Mouse (Mus musculus): ENCODE measurements at regions not wholly inside any gene's neighbourhood (a gene's known extent, or its start where the extent isn't known, plus 50 kb on each side); places are given as distances from the start of the nearest gene placed in this dataset.

DNA sequence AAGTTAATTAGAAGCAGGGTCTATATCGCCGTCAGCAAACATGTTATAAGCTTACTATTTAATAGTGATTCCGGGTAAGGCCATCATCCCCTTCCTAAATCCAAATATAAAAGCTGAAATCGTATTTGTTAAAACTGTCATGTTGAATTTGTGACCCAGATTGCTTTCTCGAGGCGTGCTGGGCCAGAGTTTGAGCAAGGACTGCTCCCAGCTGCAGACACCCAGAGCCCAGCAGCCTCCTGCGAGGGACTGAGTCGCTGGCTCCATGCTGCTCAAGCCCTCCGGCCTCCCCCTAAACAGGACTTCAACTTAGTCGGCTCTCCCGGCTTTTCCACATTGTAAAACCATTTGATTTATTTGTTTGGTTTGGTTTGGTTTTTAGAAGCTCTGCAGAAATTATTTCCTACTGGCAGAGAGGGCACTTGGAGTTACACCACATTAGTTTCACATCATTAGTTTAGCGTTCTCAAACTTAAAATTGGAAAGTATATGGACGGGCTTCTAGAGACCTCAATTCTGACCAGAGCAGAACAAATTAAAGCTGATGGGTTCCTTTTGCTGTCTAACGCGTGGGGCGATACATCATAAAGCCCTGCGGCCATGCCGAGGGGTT, 126.4 kb upstream of the Pitx1 start:
- DNase-seq (ENCODE audit: low spot score in 2 of 2) = no peak

DNA sequence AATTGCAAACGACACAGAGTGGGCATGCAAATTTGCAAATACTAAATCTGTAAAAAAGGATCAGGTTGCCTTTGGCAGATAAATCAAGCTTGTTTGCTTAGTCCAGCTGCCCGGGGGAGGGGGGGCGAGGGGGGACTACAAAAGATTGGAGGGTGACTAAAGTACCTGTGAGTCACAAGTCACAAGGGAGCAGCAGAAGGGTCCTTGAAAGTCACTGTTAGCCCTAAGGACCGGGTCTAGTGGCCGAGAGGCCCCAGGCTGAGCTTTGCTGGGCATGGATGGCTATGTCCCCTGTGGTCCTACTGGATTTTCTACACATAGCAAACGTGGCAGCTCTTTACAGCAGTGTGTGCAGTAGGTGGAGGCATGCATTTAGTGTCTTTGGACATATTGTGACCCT, 118.4 kb upstream of the Pitx1 start:
- DNase-seq (ENCODE audit: low spot score in 2 of 2) = no peak

DNA sequence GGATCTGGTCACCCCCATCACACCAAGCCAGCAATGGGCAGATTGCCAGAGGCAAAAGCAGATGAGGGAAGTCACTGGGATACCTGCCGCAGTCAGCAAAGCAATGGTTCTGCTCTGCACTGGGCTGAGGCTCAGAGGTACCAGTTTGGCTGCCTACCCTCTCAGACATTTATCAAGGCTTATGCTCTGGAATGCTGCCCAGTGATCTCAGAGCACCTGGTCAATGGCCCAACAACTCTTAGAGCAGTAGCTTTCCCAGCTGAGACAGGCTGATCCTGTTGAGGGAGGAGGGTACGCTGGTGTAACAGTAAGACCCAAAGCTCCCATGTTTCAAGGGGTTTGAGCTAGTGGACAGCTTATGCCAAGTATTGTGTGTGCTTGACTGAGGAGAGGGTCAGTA, 117.4 kb upstream of the Pitx1 start:
- DNase-seq (ENCODE audit: low spot score in 2 of 2) = no peak

DNA sequence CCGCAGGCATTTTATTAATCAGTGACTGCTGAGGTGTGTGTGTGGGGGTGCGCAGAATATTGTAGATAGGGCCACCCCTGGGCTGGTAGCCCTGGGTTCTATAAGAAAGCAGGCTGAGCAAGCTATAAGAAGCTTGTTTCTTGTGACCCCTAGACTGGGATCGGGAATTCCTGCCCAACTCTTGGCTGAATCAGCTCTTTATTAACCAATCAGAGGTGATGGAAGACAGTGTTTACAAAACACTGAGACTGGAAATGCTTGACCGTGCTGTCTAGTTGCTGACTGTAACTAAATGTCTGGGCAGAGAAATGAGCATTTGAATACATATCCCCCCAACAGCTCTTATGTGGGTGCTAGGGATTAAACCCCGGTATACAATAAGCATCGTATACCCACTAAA, 114.8 kb upstream of the Pitx1 start:
- DNase-seq (ENCODE audit: low spot score in 2 of 2) = no peak

- no peak for DNase-seq (ENCODE audit: low spot score in 2 of 2)
Measured at GRCm38 (mm10) chr13:55948591-55948990, 112.6 kb upstream of the Pitx1 start.

DNA sequence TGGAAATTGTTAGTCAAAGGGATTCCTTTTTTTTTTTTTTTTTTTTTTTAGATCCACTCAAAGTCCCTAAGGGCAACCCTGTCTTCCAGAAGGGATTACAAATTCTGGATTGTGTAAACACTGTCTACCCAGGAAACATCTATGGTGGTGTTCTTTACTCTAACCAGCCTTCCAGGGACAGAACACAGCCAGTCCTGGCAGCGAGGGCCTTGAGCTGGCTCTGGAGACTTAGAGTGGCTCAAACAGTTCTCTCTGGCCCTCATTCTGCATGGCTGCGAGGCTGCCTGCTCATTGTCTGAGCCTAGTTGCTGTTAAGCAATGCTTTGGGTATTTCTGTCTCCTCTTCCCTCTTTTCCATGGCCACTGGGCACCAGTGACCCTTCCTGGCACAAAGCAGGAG, 112.2 kb upstream of the Pitx1 start:
- DNase-seq (ENCODE audit: low spot score in 2 of 2) = no peak

- no peak for DNase-seq (ENCODE audit: low spot score in 2 of 2)
Measured at GRCm38 (mm10) chr13:55937417-55937816, 101.4 kb upstream of the Pitx1 start.

GRCm38 (mm10) chr13:55937000-55937399, 101.0 kb upstream of the Pitx1 start:
- DNase-seq (ENCODE audit: low spot score in 2 of 2) = no peak

DNA sequence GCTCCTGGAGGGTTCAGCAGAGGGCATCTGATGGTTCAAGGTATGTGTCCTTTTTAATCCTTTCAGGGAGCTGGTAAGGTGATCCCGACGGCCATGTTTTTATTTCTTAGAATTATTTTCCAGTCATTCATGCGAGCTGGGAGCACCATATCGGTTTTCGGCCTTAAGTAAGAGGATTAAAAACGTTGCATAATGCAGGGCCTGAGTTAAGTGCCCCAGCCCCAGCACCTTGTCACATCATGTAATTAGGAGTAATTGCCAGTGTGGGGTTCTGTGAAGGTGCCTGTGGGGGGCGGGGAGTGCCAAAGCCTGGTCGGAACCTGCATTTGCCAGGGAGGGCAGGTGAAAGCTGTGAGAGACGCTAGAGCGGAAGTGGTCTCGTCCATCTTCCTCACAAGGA, 94.6 kb upstream of the Pitx1 start:
- no peak for DNase-seq (ENCODE audit: low spot score in 2 of 2)

DNA sequence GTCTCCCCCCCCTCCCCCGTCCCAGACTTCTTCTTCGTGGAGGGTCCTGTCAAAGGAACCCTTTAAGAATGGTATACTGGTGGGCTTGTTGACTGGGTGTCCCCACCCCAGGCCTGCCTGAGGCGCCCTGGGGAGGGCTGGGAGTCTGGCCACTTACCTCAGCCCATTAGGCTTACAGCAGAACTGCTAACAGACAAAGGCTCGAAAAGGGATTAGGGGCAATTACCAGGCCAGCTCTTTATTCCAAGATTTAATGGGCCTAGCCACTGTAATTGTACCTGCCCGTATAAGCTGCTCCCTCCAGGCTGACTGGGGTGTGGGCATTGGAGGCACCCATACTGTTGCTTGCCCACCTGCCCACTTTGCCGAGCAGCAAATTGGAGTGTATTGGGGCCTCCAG, 93.8 kb upstream of the Pitx1 start:
- DNase-seq (ENCODE audit: low spot score in 2 of 2) = no peak

GRCm38 (mm10) chr13:55923505-55924136, 87.6 kb upstream of the Pitx1 start:
- DNase-seq (ENCODE audit: low spot score in 2 of 2) = no peak

- DNase-seq (ENCODE audit: low spot score in 2 of 2) = no peak
Measured at GRCm38 (mm10) chr13:55917316-55917715, 81.3 kb upstream of the Pitx1 start.

GRCm38 (mm10) chr13:55912271-55912711, 76.3 kb upstream of the Pitx1 start:
- DNase-seq (ENCODE audit: low spot score in 2 of 2) = no peak

- no peak for DNase-seq (ENCODE audit: low spot score in 2 of 2)
Measured at GRCm38 (mm10) chr13:55909941-55910340, 73.9 kb upstream of the Pitx1 start.

GRCm38 (mm10) chr13:55904884-55905283, 68.9 kb upstream of the Pitx1 start:
- no peak for DNase-seq (ENCODE audit: low spot score in 2 of 2)

DNA sequence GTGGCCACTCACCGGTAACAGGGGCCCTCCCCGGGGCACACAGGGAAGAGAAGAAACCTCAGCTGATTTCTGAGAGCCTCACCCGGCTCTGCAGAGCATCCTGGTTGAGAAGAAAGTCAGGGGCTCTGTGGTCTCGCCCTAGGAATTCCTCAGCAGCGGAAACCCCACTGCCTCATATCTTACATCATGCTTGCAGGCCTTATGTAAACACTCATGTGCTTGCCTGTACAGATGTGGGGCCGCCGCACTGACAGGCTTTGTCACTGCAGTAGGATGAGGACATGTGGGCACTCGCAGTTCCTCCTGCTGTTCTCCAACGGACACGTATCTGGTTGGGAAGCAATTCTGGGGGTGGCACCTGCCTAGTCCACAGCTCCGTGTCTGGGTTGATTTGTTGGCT, 66.3 kb upstream of the Pitx1 start:
- no peak for DNase-seq (ENCODE audit: low spot score in 2 of 2)

DNA sequence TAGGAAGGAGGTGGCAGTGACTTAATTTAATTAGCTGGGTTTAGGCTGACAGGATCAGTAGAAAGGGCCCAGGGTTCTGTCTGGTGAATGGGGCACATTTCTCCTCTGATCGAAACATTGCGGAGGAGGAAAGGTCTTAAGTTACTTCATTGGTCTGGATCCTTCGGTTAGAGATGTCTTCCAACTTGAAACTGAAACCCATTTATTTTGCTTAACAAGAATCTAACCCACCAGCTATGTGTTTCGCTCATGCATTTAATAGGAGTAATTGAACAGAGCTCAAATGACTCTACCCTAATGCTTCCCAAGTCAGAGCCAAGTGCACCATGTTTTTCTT, 64.2 kb upstream of the Pitx1 start:
- no peak for DNase-seq (ENCODE audit: low spot score in 2 of 2)

DNA sequence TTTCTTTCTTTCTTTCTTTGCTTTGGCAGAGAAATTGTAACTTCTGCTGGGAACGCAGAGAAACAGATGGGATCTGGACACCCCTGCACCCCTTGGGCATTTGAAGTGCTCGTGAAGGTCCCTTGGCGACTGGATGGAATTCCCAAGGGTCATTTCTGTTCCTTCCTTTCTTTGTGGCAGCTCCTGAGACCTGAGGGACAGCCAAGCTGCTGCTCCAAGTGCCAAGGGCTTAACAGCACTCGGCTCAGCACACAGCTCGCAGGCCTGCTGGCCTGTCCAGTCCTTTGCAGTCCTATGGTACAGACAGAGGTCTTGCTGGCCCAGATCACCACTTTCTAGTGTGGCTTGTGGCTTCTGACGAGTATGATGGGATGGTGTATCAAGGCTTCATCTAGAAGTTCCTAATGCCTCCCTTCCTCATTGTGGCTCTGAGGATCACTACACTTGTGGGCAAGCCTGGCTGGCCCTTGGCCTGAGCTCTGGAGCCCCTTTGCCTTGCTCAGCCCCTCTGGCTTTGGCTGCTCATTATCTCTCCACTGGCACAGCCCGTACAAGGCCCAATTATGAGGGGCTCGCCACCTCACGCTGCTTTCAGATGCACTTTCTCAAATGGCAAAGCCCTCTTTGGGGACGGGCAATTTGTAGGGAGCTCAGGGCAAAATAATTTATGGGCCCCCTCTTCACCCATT, 63.7 kb upstream of the Pitx1 start:
- no peak for DNase-seq (ENCODE audit: low spot score in 2 of 2)

- no peak for DNase-seq (ENCODE audit: low spot score in 2 of 2)
Measured at GRCm38 (mm10) chr13:55898999-55899398, 63.0 kb upstream of the Pitx1 start.

DNA sequence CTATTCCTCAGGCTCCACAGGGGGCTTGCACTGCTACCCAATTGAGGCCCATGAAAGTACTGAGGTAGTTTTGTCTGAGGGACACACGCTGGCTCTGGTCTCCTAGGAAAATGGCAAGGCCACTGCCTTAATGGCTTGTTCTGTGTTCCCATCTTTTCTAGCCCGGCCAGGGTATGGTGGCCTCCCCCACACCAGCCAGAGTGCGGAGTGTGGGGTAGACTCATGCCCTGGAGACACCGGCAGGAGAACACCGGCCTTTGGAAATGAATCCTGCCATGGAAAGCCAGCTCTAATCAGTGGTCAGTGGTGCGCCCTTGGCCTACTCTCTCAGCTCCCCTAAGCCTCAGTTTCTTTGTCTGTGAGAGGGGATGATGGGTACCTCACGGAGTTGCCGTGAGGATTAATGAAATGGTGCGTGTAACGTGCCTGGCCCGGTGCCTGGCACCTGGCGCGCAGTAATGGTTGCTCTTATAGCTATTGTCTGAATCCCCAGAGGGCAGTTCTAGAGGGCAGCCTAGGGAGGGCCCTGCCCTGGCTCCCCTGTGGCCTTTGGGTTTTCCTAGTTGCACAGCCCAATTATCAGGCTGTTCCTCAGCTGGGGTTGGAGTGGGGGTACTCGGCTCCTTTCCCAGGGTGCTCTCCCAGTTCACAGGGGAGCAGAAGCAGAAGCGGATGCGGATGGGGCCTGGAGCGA, 62.4 kb upstream of the Pitx1 start:
- DNase-seq (ENCODE audit: low spot score in 2 of 2) = no peak

GRCm38 (mm10) chr13:55895505-55895904, 59.5 kb upstream of the Pitx1 start:
- DNase-seq (ENCODE audit: low spot score in 2 of 2) = no peak

Measured in gastrocnemius, adult 8-10 months (tissue).